Mouse (Mus musculus): ENCODE results near the gene Tshz2. TPM values are rescaled to one million over a fixed set of nuclear protein-coding genes. Genes with fewer than 3 reads are reported as not detected.
A peak's percentile ranks its signal among the peaks of the same experiment; 100 is the strongest.

Gene Tshz2
- polyA plus RNA-seq, 1 experiment from 2014 or later = 14.8 TPM

DNA sequence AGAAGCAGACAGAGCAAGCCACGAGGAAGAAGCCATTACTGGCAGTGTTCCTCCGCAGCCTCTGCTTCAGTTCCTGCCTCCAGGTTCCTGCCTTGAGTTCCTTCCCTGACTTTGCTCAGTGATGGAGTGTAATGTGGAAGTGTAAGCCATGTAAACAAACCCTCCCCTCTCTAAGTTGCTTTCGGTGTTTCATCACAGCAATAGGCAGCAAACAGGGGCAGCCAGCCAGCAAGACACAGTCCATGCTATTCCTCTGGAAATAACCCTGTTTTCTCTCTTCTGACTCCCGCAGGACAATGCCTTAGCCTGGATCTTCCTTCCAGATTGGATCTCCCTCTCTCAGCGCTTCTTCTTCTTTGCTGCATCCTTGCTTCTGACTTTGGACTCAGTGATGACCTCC is 437.2 kb downstream of the Tshz2 start:
- Histone ChIP-seq H3K27ac (ENCODE audit: low read depth, low read length) (peak overlapping the region; percentile 49; the same call in 1 of the 2 replicates), H3K27me3 (ENCODE audit: control insufficient read depth, insufficient read depth, low read length) (no peaks in the 10 kb centered on the region), H3K9ac (ENCODE audit: low read depth, low read length) (no peak overlapping the region), H3K9me3 (ENCODE audit: control insufficient read depth, low read length) (no peaks in the 10 kb centered on the region; the same call in 1 of the 2 replicates), H3K4me1 (ENCODE audit: control insufficient read depth, insufficient read depth, low read length) (no peaks in the 10 kb centered on the region), H3K4me3 (ENCODE audit: low read length) (no peak overlapping the region), H3K4me2 (replicated peaks; ENCODE audit: low read depth, low read length) (no peak overlapping the region), H3K36me3 (ENCODE audit: control insufficient read depth, insufficient read depth, low read length) (no peaks in the 10 kb centered on the region)
- 66% methylated on average over 5 of the region's 5 CpGs for WGBS
- ATAC-seq (ENCODE audit: low FRiP score, low TSS enrichment) = no peak

DNA sequence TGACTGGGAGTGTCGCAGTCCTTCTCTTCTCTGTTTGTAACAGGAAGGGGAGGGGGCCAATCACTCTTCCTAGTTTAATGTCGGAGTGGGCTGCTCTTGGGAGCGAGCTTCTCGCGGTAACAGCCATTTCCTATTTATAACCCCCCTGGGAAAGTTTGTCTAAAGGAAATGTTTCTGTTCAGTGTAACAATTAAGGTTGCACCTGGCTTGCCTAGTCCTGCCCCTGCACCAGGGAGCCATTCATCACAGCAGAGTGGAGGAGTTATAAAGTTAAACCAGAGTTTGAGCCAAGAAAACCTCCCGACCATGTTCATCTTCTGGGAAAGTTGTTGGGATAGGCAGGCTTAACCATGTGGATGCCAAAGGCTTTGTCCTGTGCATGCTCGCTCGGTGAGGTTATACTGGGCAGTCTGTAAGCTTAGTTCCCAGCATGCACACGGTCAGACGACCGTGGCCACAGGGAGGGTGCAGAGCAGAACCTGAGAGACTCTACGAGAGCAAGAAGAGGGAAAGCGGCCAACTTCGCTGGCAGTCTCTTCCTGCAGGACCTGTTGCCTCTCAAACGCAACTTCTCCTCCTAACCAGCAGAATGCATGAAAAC is 437.9 kb downstream of the Tshz2 start:
- Histone ChIP-seq H3K9ac (ENCODE audit: low read depth, low read length) (peak overlapping the region; percentile 24; the same call in 1 of the 2 replicates), H3K4me3 (ENCODE audit: low read length) (no peak overlapping the region), H3K27ac (ENCODE audit: low read depth, low read length) (peak overlapping the region; percentile 71), H3K4me2 (replicated peaks; ENCODE audit: low read depth, low read length) (peak overlapping the region; percentile 31), H3K36me3 (ENCODE audit: control insufficient read depth, insufficient read depth, low read length) (no peaks in the 10 kb centered on the region), H3K9me3 (ENCODE audit: control insufficient read depth, low read length) (no peaks in the 10 kb centered on the region; the same call in 1 of the 2 replicates), H3K4me1 (ENCODE audit: control insufficient read depth, insufficient read depth, low read length) (no peaks in the 10 kb centered on the region), H3K27me3 (ENCODE audit: control insufficient read depth, insufficient read depth, low read length) (no peaks in the 10 kb centered on the region)
- peak; percentile 90 for ATAC-seq (ENCODE audit: low FRiP score, low TSS enrichment)
- 7% methylated on average over 15 of the region's 15 CpGs for WGBS

- 55% methylated on average over 6 of the region's 6 CpGs for WGBS
Measured at GRCm38 (mm10) chr2:170076941-170077490, 444.2 kb downstream of the Tshz2 start.

GRCm38 (mm10) chr2:170078041-170078440 is 445.2 kb downstream of the Tshz2 start:
- ATAC-seq (ENCODE audit: low FRiP score, low TSS enrichment) = no peak
- Histone ChIP-seq H3K27ac (ENCODE audit: low read depth, low read length) (no peak overlapping the region), H3K9ac (ENCODE audit: low read depth, low read length) (no peak overlapping the region), H3K4me1 (ENCODE audit: control insufficient read depth, insufficient read depth, low read length) (no peaks in the 10 kb centered on the region), H3K36me3 (ENCODE audit: control insufficient read depth, insufficient read depth, low read length) (no peaks in the 10 kb centered on the region), H3K27me3 (ENCODE audit: control insufficient read depth, insufficient read depth, low read length) (no peaks in the 10 kb centered on the region), H3K4me3 (ENCODE audit: low read length) (no peak overlapping the region), H3K4me2 (replicated peaks; ENCODE audit: low read depth, low read length) (no peak overlapping the region), H3K9me3 (ENCODE audit: control insufficient read depth, low read length) (no peaks in the 10 kb centered on the region)
- 89% methylated on average over 10 of the region's 10 CpGs for WGBS

More at GRCm38 (mm10) chr2:170076941-170077490, 444.2 kb downstream of the Tshz2 start:
- Histone ChIP-seq H3K4me3 (ENCODE audit: low read length) (no peak overlapping the region), H3K9me3 (ENCODE audit: control insufficient read depth, low read length) (no peaks in the 10 kb centered on the region), H3K27ac (ENCODE audit: low read depth, low read length) (no peak overlapping the region), H3K36me3 (ENCODE audit: control insufficient read depth, insufficient read depth, low read length) (no peaks in the 10 kb centered on the region), H3K27me3 (ENCODE audit: control insufficient read depth, insufficient read depth, low read length) (no peaks in the 10 kb centered on the region), H3K9ac (ENCODE audit: low read depth, low read length) (no peak overlapping the region), H3K4me2 (replicated peaks; ENCODE audit: low read depth, low read length) (no peak overlapping the region), H3K4me1 (ENCODE audit: control insufficient read depth, insufficient read depth, low read length) (no peaks in the 10 kb centered on the region)
- ATAC-seq (ENCODE audit: low FRiP score, low TSS enrichment) = no peak

DNA sequence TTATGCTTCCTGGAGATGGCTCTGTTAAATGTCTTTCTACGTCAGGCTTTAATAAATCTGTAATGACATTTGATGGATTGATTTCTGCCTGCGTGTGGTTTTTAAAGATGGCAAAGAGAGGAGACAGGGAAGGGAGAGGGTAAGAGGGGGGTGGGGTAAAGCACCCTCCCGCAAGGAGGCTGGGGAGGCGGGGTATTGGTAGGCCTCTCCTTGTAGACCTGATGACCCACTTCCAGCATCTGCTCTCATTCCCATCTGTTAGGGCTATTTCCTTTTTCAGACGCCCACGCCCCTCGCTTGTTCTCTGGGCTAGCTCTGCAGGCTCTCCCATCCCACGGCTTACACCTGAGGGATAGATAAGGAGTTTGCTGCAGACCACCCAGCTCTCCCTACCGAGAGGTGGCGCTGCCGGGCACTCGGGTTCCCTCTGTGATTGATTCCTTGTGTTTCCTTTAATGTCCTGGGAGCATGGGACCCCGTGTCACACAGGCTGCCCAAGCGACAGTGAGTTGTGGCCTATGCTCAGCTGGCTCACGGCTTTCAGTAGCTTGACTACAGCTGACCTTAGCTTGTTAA is 445.7 kb downstream of the Tshz2 start:
- no peaks in the 10 kb centered on the region for H3K36me3 ChIP-seq (ENCODE audit: control insufficient read depth, insufficient read depth, low read length)
- no peak for ATAC-seq (ENCODE audit: low FRiP score, low TSS enrichment)
- H3K27ac ChIP-seq (ENCODE audit: low read depth, low read length) = no peak overlapping the region
- no peaks in the 10 kb centered on the region for H3K4me1 ChIP-seq (ENCODE audit: control insufficient read depth, insufficient read depth, low read length)
- H3K9me3 ChIP-seq (ENCODE audit: control insufficient read depth, low read length) = no peaks in the 10 kb centered on the region
- H3K9ac ChIP-seq (ENCODE audit: low read depth, low read length) = no peak overlapping the region
- H3K4me3 ChIP-seq (ENCODE audit: low read length) = no peak overlapping the region
- WGBS = 36% methylated on average over 15 of the region's 15 CpGs
- no peak overlapping the region for H3K4me2 ChIP-seq (replicated peaks; ENCODE audit: low read depth, low read length)
- no peaks in the 10 kb centered on the region for H3K27me3 ChIP-seq (ENCODE audit: control insufficient read depth, insufficient read depth, low read length)

- 47% methylated on average over 10 of the region's 10 CpGs for WGBS
- Histone ChIP-seq H3K9me3 (ENCODE audit: control insufficient read depth, low read length) (no peaks in the 10 kb centered on the region), H3K4me3 (ENCODE audit: low read length) (no peak overlapping the region), H3K4me1 (ENCODE audit: control insufficient read depth, insufficient read depth, low read length) (no peaks in the 10 kb centered on the region), H3K4me2 (replicated peaks; ENCODE audit: low read depth, low read length) (no peak overlapping the region), H3K36me3 (ENCODE audit: control insufficient read depth, insufficient read depth, low read length) (no peaks in the 10 kb centered on the region), H3K27ac (ENCODE audit: low read depth, low read length) (peak overlapping the region; percentile 13; the same call in 1 of the 2 replicates), H3K27me3 (ENCODE audit: control insufficient read depth, insufficient read depth, low read length) (no peaks in the 10 kb centered on the region), H3K9ac (ENCODE audit: low read depth, low read length) (no peak overlapping the region)
- no peak; the same call in 1 of the 2 replicates for ATAC-seq (ENCODE audit: low FRiP score, low TSS enrichment)
Measured at GRCm38 (mm10) chr2:170091563-170092443, 459.0 kb downstream of the Tshz2 start.

GRCm38 (mm10) chr2:170094220-170094619 is 461.4 kb downstream of the Tshz2 start:
- Histone ChIP-seq H3K9ac (ENCODE audit: low read depth, low read length) (no peak overlapping the region), H3K27ac (ENCODE audit: low read depth, low read length) (no peak overlapping the region), H3K36me3 (ENCODE audit: control insufficient read depth, insufficient read depth, low read length) (no peaks in the 10 kb centered on the region), H3K4me3 (ENCODE audit: low read length) (no peak overlapping the region), H3K9me3 (ENCODE audit: control insufficient read depth, low read length) (no peaks in the 10 kb centered on the region), H3K4me1 (ENCODE audit: control insufficient read depth, insufficient read depth, low read length) (no peaks in the 10 kb centered on the region), H3K27me3 (ENCODE audit: control insufficient read depth, insufficient read depth, low read length) (no peaks in the 10 kb centered on the region), H3K4me2 (replicated peaks; ENCODE audit: low read depth, low read length) (no peak overlapping the region)
- WGBS = 94% methylated on average over 17 of the region's 17 CpGs
- ATAC-seq (ENCODE audit: low FRiP score, low TSS enrichment) = no peak

GRCm38 (mm10) chr2:170094871-170095270 is 462.1 kb downstream of the Tshz2 start:
- no peak overlapping the region for H3K9ac ChIP-seq (ENCODE audit: low read depth, low read length)
- no peaks in the 10 kb centered on the region for H3K36me3 ChIP-seq (ENCODE audit: control insufficient read depth, insufficient read depth, low read length)
- H3K4me1 ChIP-seq (ENCODE audit: control insufficient read depth, insufficient read depth, low read length) = no peaks in the 10 kb centered on the region
- no peak overlapping the region for H3K4me3 ChIP-seq (ENCODE audit: low read length)
- ATAC-seq (ENCODE audit: low FRiP score, low TSS enrichment) = no peak
- H3K4me2 ChIP-seq (replicated peaks; ENCODE audit: low read depth, low read length) = no peak overlapping the region
- no peak overlapping the region for H3K27ac ChIP-seq (ENCODE audit: low read depth, low read length)
- WGBS = 91% methylated on average over 9 of the region's 9 CpGs
- no peaks in the 10 kb centered on the region for H3K9me3 ChIP-seq (ENCODE audit: control insufficient read depth, low read length)
- no peaks in the 10 kb centered on the region for H3K27me3 ChIP-seq (ENCODE audit: control insufficient read depth, insufficient read depth, low read length)

Data from kidney, embryonic 14.5 days (tissue).